Mouse (Mus musculus) forebrain, embryonic 14.5 days (tissue): ENCODE data around the gene Ercc1. TPM values are rescaled to one million over a fixed set of nuclear protein-coding genes. Genes with fewer than 3 reads are reported as not detected.

Experiments
- ATAC-seq: fragments of 200-750 bp; cut with Nextera tagmentation; 2 replicates; pipeline ENCODE4 v1.8.0; 2017; ENCODE audit warnings: mild to moderate bottlenecking, moderate library complexity
- DNase-seq: peaks from one replicate; pipeline ENCODE4 v3.0.0-alpha.2; 2015; ENCODE audit warnings: low spot score
- H3K27ac ChIP-seq: fragments of 300-500 bp; sonication (generic); 2 replicates; pipeline ENCODE4 v1.5.1; 2014; ENCODE audit warnings: low read depth, mild to moderate bottlenecking, control low read depth, low read length, moderate library complexity
- H3K27me3 ChIP-seq: fragments of 300-500 bp; sonication (generic); replicated peaks from 2 replicates; pipeline ENCODE4 v1.6.1; 2014; ENCODE audit warnings: low read length, control low read depth, mixed read lengths; ENCODE audit not compliant: control insufficient read depth, insufficient read depth
- H3K36me3 ChIP-seq: fragments of 300-500 bp; sonication (generic); 2 replicates; pipeline ENCODE4 v1.6.1; 2014; ENCODE audit warnings: low read length, control low read depth; ENCODE audit not compliant: control insufficient read depth, insufficient read depth
- H3K4me1 ChIP-seq: fragments of 300-500 bp; sonication (generic); 2 replicates; pipeline ENCODE4 v1.6.1; 2014; ENCODE audit warnings: antibody characterized with exemption, low read length, control low read depth; ENCODE audit not compliant: control insufficient read depth, insufficient read depth
- H3K4me2 ChIP-seq: fragments of 300-500 bp; sonication (generic); 2 replicates; pipeline ENCODE4 v1.6.1; 2014; ENCODE audit warnings: mild to moderate bottlenecking, control low read depth, low read length
- H3K4me3 ChIP-seq: fragments of 300-500 bp; sonication (generic); 2 replicates; pipeline ENCODE4 v1.5.1; 2014; ENCODE audit warnings: low read depth, low read length, control low read depth
- H3K9ac ChIP-seq: fragments of 300-500 bp; sonication (generic); 2 replicates; pipeline ENCODE4 v1.6.1; 2014; ENCODE audit warnings: mild to moderate bottlenecking, low read length, control low read depth, moderate library complexity
- H3K9me3 ChIP-seq: fragments of 300-500 bp; sonication (generic); replicated peaks from 2 replicates; pipeline ENCODE4 v1.6.1; 2016; ENCODE audit warnings: low read length, control low read depth, mixed read lengths; ENCODE audit not compliant: control insufficient read depth
- WGBS: fragments of 180-500 bp; shearing (Covaris S2); extraction: QIAGEN DNeasy Blood & Tissue Kit; methylation state at CpG from one replicate; pipeline ENCODE4 v1.1.7; 2014; 5-methylcytosine and 5-hydroxymethylcytosine counted together
- polyA plus RNA-seq: library from polyadenylated mRNA; unstranded; fragments of >200 nt; fragmentation: Nextera tagmentation; extraction: Ambion mirVana; gene quantifications from 2 replicates; pipeline ENCODE4 v1.2.1, GENCODE M21; 2014

The Ercc1 gene
- polyA plus RNA-seq, 1 experiment from 2014 or later: 101 TPM

- Histone ChIP-seq H3K27ac (peak overlapping the region; percentile 30; the same call in 1 of the 2 replicates), H3K4me1 (peaks cover 6% of the 10 kb centered on the region), H3K9ac (peak overlapping the region; percentile 89), H3K36me3 (peaks cover 35% of the 10 kb centered on the region), H3K9me3 (no peaks in the 10 kb centered on the region), H3K4me2 (peak overlapping the region; percentile 87), H3K4me3 (peak overlapping the region; percentile 89), H3K27me3 (no peaks in the 10 kb centered on the region)
- WGBS: 0% methylated on average over 24 of the region's 37 CpGs
- ATAC-seq (peak; percentile 59), DNase-seq (no peak)
Measured at GRCm38 (mm10) chr7:19382166-19382541, 37.6 kb downstream of the Ercc1 start.

GRCm38 (mm10) chr7:19383708-19384107 lies 39.1 kb downstream of the Ercc1 start:
- H3K27ac ChIP-seq: no peak overlapping the region
- no peaks in the 10 kb centered on the region for H3K27me3 ChIP-seq
- peaks cover 6% of the 10 kb centered on the region for H3K4me1 ChIP-seq
- no peak for ATAC-seq
- DNase-seq: no peak
- H3K4me2 ChIP-seq: peak overlapping the region; percentile 87; the same call in 1 of the 2 replicates
- 84% methylated on average over 9 of the region's 9 CpGs for WGBS
- H3K36me3 ChIP-seq: peaks cover 48% of the 10 kb centered on the region
- no peak overlapping the region for H3K9ac ChIP-seq
- H3K4me3 ChIP-seq: no peak overlapping the region
- no peaks in the 10 kb centered on the region for H3K9me3 ChIP-seq

DNA sequence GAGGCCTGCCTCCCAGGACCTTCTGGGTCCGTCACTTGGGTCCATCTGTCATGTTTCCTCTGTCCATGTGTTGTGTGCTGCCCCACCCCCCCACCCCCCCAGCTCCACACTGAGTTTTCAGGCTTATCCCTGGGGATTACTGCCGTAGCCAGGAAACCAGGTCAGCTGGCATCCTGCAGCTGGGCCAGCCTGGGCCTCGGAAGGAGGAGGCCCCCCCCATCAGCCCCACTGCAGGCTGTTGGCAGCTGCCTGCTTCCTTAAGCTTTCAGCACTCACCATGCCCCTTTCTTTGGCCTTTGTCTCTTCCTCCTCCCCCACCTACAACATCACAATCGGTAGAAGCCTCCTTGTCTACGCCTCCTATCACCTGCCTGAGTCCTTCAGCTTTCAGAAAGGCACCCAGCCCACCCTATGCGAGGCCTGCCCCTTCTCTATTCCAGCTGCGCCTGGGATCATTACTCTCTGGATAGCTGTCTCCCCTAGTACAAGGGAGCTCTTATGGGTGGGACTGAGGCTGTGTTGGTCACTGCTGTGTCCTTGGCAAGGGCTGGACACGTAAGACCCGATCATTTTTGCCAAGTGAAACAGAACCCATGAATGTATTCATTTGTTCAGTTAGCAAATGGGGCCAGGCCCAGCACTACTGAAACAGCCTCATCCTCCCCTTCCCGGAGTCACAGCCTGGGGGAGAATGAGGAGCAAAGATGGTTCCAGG lies 44.3 kb downstream of the Ercc1 start:
- Histone ChIP-seq H3K36me3 (peaks cover 98% of the 10 kb centered on the region), H3K27ac (no peak overlapping the region), H3K27me3 (no peaks in the 10 kb centered on the region), H3K4me1 (no peaks in the 10 kb centered on the region), H3K4me2 (no peak overlapping the region), H3K9ac (no peak overlapping the region), H3K9me3 (no peaks in the 10 kb centered on the region), H3K4me3 (no peak overlapping the region)
- 71% methylated on average over 10 of the region's 10 CpGs for WGBS
- DNase-seq: no peak
- ATAC-seq: peak; percentile 27; the same call in 1 of the 2 replicates

DNA sequence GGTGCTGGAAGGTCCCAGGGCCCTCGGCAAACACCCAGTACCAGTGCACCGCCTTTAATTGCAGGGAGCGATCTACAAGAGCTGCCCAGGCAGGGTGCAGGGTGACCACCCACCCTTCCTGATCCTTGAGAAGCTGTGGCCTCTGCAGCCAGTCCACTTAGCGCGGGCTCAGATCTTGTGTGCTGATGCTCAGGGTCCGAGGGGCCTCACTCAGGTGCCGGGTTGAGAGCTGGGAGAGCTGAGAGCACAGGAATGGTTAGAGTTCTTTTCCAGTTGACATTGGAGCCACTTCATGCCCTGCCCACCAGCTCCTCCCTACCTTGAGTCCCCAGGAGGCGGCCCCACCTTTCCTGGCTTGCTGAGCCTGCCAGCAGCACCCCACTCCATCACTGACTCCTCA lies 49.9 kb downstream of the Ercc1 start:
- H3K4me3 ChIP-seq: no peak overlapping the region
- 90% methylated on average over 8 of the region's 8 CpGs for WGBS
- H3K4me1 ChIP-seq: peaks cover 4% of the 10 kb centered on the region; the same call in 1 of the 2 replicates
- no peak for DNase-seq
- 0 out of 2 replicates have a peak, but pooled peaks cover 3% of the 10 kb centered on the region for H3K27me3 ChIP-seq
- peaks cover 62% of the 10 kb centered on the region for H3K36me3 ChIP-seq
- no peak overlapping the region for H3K27ac ChIP-seq
- H3K4me2 ChIP-seq: no peak overlapping the region
- no peaks in the 10 kb centered on the region for H3K9me3 ChIP-seq
- no peak overlapping the region for H3K9ac ChIP-seq
- no peak for ATAC-seq

DNA sequence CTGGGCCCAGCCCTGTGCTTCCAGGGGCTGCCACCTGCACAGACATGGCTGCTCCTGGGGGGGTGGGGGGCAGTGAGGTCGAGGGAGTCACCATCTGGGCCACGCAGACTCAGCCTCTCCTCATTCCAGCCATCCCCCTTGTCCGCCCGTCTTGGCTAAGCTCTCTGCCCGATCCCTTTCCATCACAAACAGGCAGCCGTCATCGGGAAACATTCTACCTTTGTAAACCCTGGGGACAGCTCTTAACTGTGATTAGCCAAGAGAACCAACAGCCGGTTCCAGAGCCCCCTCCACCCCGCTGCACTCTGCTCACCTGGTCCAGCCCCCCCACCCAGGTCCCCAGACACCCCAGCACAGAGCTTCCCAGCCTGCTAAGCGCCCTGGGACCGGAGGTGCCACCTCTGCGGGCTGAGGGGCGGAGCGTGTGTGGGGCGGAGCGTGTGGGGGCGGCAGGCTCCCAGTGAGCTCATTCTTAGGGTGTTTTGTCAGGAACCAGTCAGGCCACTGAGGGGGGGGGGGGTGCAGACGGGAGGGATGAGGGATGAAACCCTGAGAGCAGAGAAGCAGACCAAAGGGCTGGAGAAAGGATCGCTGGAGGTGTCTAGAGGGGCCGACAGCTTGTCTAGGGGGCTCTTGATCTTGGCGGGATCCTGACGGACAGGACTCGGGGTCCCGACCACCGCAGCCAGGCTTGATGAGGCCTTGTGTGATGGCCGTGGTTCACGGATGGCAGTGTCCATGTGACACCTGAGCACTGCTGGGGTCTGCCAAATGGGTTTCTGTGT lies 55.1 kb downstream of the Ercc1 start:
- 0 out of 2 replicates have a peak overlapping the region, but pooled peaks have one; percentile 13 for H3K9ac ChIP-seq
- peak; percentile 30 for DNase-seq

DNA sequence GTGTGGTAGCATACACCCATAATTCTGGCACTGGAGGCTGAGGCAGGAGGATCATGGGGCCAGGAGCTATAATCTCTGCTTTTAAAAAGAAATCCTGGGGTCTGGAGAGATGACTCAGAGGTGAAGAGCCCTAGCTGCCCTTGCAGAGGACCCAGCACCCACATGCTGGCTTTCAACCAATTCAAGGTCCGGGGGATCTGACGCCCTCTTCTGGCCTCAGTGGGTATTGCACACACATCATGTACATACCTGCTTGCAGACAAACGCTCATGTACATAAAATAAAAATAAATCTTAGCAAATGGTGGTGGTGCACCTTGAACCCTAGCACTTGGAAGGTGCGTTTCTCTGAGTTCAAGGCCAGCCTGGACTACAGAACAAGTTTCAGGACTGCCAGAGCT lies 56.4 kb downstream of the Ercc1 start:
- H3K27ac ChIP-seq: no peak overlapping the region
- no peak overlapping the region for H3K4me3 ChIP-seq
- peaks cover 41% of the 10 kb centered on the region for H3K27me3 ChIP-seq
- no peak overlapping the region for H3K4me2 ChIP-seq
- WGBS: 92% methylated on average over 4 of the region's 4 CpGs
- no peak overlapping the region for H3K9ac ChIP-seq
- H3K36me3 ChIP-seq: no peaks in the 10 kb centered on the region
- H3K9me3 ChIP-seq: 0 out of 2 replicates have a peak, but pooled peaks cover 4% of the 10 kb centered on the region
- H3K4me1 ChIP-seq: peaks cover 8% of the 10 kb centered on the region
- DNase-seq (no peak), ATAC-seq (no peak)

More for the DNA sequence above, 55.1 kb downstream of the Ercc1 start:
- H3K9me3 ChIP-seq: 0 out of 2 replicates have a peak, but pooled peaks cover 4% of the 10 kb centered on the region
- peaks cover 11% of the 10 kb centered on the region for H3K36me3 ChIP-seq
- no peak overlapping the region for H3K27ac ChIP-seq
- peak overlapping the region; percentile 50 for H3K4me2 ChIP-seq
- H3K4me1 ChIP-seq: peaks cover 8% of the 10 kb centered on the region
- peak overlapping the region; percentile 19 for H3K4me3 ChIP-seq
- ATAC-seq: peak; percentile 41; the same call in 1 of the 2 replicates
- 2% methylated on average over 27 of the region's 27 CpGs for WGBS
- peaks cover 35% of the 10 kb centered on the region for H3K27me3 ChIP-seq

- no peak overlapping the region for H3K9ac ChIP-seq
- H3K4me2 ChIP-seq: no peak overlapping the region
- no peak overlapping the region for H3K4me3 ChIP-seq
- H3K36me3 ChIP-seq: no peaks in the 10 kb centered on the region
- ATAC-seq (no peak), DNase-seq (no peak)
- peaks cover 44% of the 10 kb centered on the region for H3K27me3 ChIP-seq
- 0 out of 2 replicates have a peak, but pooled peaks cover 4% of the 10 kb centered on the region for H3K9me3 ChIP-seq
- 85% methylated on average over 9 of the region's 9 CpGs for WGBS
- H3K27ac ChIP-seq: no peak overlapping the region
- H3K4me1 ChIP-seq: peaks cover 8% of the 10 kb centered on the region
Measured at GRCm38 (mm10) chr7:19402535-19403112, 58.0 kb downstream of the Ercc1 start.

DNA sequence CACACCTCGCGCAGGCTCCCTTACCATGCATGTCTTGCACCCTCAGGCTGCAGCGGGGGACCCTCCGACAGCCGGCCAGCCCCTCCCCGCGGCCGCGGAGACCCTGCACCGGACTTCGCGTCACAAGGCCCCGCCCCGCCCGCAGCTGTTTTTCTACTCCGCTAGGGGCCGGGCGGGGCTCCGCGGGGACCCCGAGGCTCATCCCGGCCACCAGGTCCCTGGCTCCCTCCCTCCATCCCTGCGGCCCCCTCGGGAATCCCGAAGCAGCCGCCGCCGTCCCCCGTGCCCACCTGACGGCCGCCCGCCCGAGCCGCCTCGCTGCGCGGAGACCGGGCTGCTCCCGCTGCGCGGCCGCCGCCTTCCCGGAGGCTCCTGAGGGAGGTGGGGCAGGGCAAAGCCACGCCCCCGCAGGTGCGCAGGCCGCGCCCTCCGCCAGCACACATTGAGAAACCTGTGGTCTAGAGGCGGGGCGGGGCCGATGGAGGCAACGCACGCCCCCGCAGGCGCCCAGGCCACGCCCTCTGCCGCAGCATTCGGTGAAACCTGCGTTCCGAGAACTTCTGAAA lies 59.2 kb downstream of the Ercc1 start, which contains the start of gene Klc3:
Gene Klc3, minus strand, starts transcription at position 374 of the 566 bp plus-strand sequence.
- H3K27me3 ChIP-seq: peaks cover 44% of the 10 kb centered on the region

More for the DNA sequence above, 59.2 kb downstream of the Ercc1 start, which contains the start of gene Klc3:
- Histone ChIP-seq H3K36me3 (no peaks in the 10 kb centered on the region), H3K4me1 (peaks cover 8% of the 10 kb centered on the region), H3K9me3 (0 out of 2 replicates have a peak, but pooled peaks cover 4% of the 10 kb centered on the region), H3K9ac (peak within 1 kb of the TSS; percentile 55), H3K27ac (no peak within 1 kb of the TSS), H3K4me3 (peak within 1 kb of the TSS; percentile 49), H3K4me2 (peak within 1 kb of the TSS; percentile 90)
- WGBS: under 1% methylated on average over 61 of the region's 62 CpGs
- ATAC-seq (peak; percentile 30), DNase-seq (no peak)
